Comparison of ENCODE assay signal across 11 mouse cellular contexts in the genomic region with DNA sequence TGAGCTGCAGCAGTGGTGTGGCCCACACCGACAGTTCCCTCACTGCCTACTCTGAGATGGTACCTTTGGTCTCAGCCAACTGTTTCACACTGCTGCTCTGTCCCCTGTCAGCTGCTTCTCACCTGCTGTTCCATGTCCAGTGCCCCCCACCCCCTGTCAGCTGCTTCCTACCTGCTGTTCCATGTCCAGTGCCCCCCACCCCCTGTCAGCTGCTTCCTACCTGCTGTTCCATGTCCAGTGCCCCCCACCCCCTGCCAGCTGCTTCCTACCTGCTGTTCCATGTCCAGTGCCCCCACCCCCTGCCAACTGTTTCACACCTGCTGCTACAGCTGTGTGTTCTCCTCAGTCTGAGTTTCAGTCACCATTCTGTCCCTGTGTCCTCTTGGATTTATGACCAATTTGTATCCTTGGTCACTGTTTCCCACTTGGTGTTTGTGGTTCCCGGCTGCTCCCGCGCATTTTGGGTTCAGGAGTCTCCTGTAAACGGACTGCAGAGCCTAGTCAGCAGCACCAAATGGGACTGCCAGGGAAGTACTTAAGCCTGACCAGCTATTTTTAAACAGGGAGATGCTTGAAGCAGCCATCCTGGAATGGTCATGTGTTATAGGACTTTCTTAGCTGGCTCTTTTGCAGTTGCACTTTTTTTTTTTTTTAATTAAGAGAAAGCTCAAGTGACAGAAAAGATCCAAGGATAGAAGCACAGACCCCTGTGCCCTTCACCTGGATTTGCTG. TPM values are rescaled to one million over a fixed set of nuclear protein-coding genes. Genes with fewer than 3 reads are reported as not detected.
DNase-seq lines count a peak whose midpoint lies in the region; ATAC-seq and TF ChIP-seq lines count a peak whose summit lies in the region.
"Had no signal": no experiment of that assay in that cellular context is flagged by ENCODE, and none has a peak within 500 bp of the region (broad histone marks: within the 10 kb centered on the region; RNA-seq: fewer than 3 reads in every experiment).

No protein-coding gene starts in this region.

- peaks cover 49% of the 10 kb centered on the region for H3K4me1 ChIP-seq in kidney, embryonic 15.5 days
- H3K4me1 ChIP-seq in midbrain, embryonic 13.5 days (replicated peaks) = peaks cover 18% of the 10 kb centered on the region

- H3K27me3 ChIP-seq in kidney, embryonic 15.5 days = no peaks in the 10 kb centered on the region
- H3K27me3 ChIP-seq in midbrain, embryonic 13.5 days = no peaks in the 10 kb centered on the region

- TF ChIP-seq CTCF in gastrocnemius, adult 2 months (IDR thresholded peaks at IDR 0.05) = no peak

- H3K9me3 ChIP-seq in kidney, embryonic 15.5 days (replicated peaks) = no peaks in the 10 kb centered on the region
- H3K9me3 ChIP-seq in midbrain, embryonic 13.5 days = no peaks in the 10 kb centered on the region

- peak overlapping the region; percentile 39 for H3K4me3 ChIP-seq in gastrocnemius, adult 2 months
- no peak overlapping the region for H3K4me3 ChIP-seq in kidney, embryonic 15.5 days (replicated peaks)
- no peak overlapping the region for H3K4me3 ChIP-seq in midbrain, embryonic 13.5 days (replicated peaks)

- 38% methylated on average over 5 of the region's 5 CpGs for WGBS in kidney, embryonic 15.5 days
- WGBS in midbrain, embryonic 13.5 days = 94% methylated on average over 5 of the region's 5 CpGs

- H3K4me2 ChIP-seq in kidney, embryonic 15.5 days = no peak overlapping the region
- no peak overlapping the region for H3K4me2 ChIP-seq in midbrain, embryonic 13.5 days (replicated peaks)
- H3K4me2 ChIP-seq: midbrain, embryonic 11.5 days had no signal

- H3K27ac ChIP-seq in gastrocnemius, adult 2 months = peak overlapping the region; percentile 89
- peak overlapping the region; percentile 48 for H3K27ac ChIP-seq in kidney, embryonic 15.5 days
- no peak overlapping the region for H3K27ac ChIP-seq in midbrain, embryonic 13.5 days
- H3K27ac ChIP-seq: liver, embryonic 14.5 days had no signal

- intact Hi-C loops in gastrocnemius, adult 2 months (cut with DNase I) = loop anchor here (2.0 kb wide), 1 partner anchor 33 kb away; no protein-coding TSS in a partner anchor
- intact Hi-C loops in gastrocnemius, postnatal 36 days (cut with DNase I) = loop anchor here (2.0 kb wide), 1 partner anchor 53 kb away; no protein-coding TSS in a partner anchor

- peak; percentile 70 for ATAC-seq in kidney, embryonic 15.5 days (replicated peaks; ENCODE audit: low FRiP score)
- no peak for ATAC-seq in midbrain, embryonic 13.5 days

- H3K36me3 ChIP-seq in kidney, embryonic 15.5 days = peaks cover 17% of the 10 kb centered on the region; the same call in 1 of the 2 replicates
- 0 out of 2 replicates have a peak, but pooled peaks cover 9% of the 10 kb centered on the region for H3K36me3 ChIP-seq in midbrain, embryonic 13.5 days

- H3K9ac ChIP-seq in kidney, embryonic 15.5 days = no peak overlapping the region
- no peak overlapping the region for H3K9ac ChIP-seq in midbrain, embryonic 13.5 days (replicated peaks)
- H3K9ac ChIP-seq: liver, embryonic 14.5 days had no signal

- peak; percentile 70 for DNase-seq in gastrocnemius, adult 2 months
- no peak for DNase-seq in gastrocnemius, postnatal 36 days
- no peak for DNase-seq in kidney, postnatal 25 days
- DNase-seq in thymus, postnatal 4 days = peak; percentile 56
- no peak for DNase-seq in thymus, adult 18-20 months
- no peak for DNase-seq in ovary, postnatal 10 days (ENCODE audit: low spot score)
- DNase-seq: lung, postnatal 14 days had no signal

RNA-seq across cellular contexts. Expression of gene Smim20, which starts 7.0 kb away (rescaled TPM):
- 10 to 100 TPM; 55.5 to 67.5 TPM for total RNA-seq in gastrocnemius, adult 2 months (2021)
- 10 to 100 TPM; 56.4 to 63.1 TPM for total RNA-seq in gastrocnemius, postnatal 36 days (2021)
- polyA plus RNA-seq in kidney, embryonic 15.5 days (2015; fragmentation: Nextera tagmentation; extraction: Ambion mirVana) = 82.0 and 82.7 TPM in 2 replicates
- polyA plus RNA-seq in midbrain, embryonic 13.5 days (2015; fragmentation: Nextera tagmentation; extraction: Ambion mirVana) = 72.3 and 75.8 TPM in 2 replicates

Comparison
In these comparisons a context has a peak if more than half of its experiments do, and no peak if none do; other contexts are left out.
1. DNase-seq: peak in gastrocnemius, adult 2 months (single experiment) and thymus, postnatal 4 days (single experiment); none in gastrocnemius, postnatal 36 days (0 of 2), kidney, postnatal 25 days (0 of 2), thymus, adult 18-20 months (0 of 2) and ovary, postnatal 10 days (single experiment).